Mouse (Mus musculus) B cell, adult 62 days (primary cell): ENCODE measurements around the gene Ostf1. TPM values are rescaled to one million over a fixed set of nuclear protein-coding genes. Genes with fewer than 3 reads are reported as not detected.

Experiments used
- total RNA-seq: library from RNA; stranded (reverse); gene quantifications from 4 replicates; pipeline ENCODE4 v1.2.4, GENCODE M21; 2023

The Ostf1 gene
- 131 to 146 TPM (median 140 TPM) in 4 replicates for total RNA-seq

DNA sequence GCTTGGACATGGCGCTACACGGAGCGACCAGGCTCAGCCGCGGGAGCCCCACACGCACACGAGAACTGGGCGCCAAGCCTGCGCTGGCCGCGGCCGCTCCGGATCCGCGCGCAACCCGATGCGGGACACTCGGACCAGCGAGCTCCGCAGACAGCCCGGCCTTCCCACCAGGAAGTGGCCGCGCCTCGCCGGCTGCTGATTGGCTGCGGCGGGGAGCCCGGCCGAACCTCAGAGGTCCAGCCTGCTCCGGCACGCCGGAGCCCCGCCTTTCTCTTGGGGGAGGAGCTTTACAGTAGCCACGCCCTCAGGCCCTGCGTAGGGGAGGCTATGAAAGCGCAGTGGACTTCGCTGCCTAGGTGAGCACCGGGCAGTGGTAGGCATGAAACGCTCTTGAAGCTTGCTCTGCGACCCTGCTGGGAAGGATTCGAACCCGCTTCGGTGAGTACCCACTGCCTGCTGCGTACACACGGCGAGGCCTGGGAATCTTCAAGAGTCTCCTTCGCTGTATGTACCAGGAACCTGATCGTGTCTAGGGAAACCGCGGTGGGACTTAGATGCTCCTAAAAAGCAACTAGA lies at the start of gene Ostf1, which contains the start of gene Nmrk1:
TSS of gene Ostf1 (minus strand) at position 180 of the 576 bp plus-strand sequence.
TSS of gene Nmrk1 (plus strand) at position 307 of the 576 bp plus-strand sequence.

DNA sequence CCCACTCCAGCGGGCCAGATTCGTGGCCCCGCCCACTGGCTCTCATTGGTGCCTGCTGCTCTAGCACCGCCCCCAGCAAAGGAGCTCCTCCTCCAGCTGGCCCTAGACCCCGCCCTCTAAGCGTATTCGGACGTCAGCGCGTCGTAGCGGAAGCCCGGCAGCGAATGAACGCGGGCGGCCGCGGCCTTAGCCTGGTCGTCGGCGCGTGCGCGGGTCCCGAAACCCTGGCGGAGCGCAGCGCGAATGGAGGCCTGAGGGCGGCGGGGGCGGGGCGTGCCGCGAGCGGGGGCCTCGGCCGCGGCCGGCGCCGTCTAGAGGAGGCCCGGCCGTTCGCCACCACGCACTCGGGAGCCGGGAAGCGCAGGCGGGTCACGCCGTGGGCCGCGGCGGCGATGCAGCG lies 39.0 kb upstream of the Ostf1 start, which contains the start of gene Carnmt1:
TSS of gene Carnmt1 (plus strand) at position 157 of the 400 bp plus-strand sequence.

Other genes starting within 250 kb of the Ostf1 start
- gene Nmrk1, start 127 bp upstream of the Ostf1 start, total RNA-seq = 30.2 to 37.3 TPM (median 33.8 TPM) in 4 replicates
- 10.1 to 14.2 TPM (median 11.4 TPM) in 4 replicates for gene Carnmt1, start 38.9 kb upstream of the Ostf1 start, total RNA-seq
- gene D030056L22Rik, start 81.4 kb upstream of the Ostf1 start, total RNA-seq = 10.5 to 12.4 TPM (median 11.9 TPM) in 4 replicates
- not detected in 4 replicates for gene Trpm6, start 118.2 kb upstream of the Ostf1 start, total RNA-seq